Mouse (Mus musculus) testis, adult 2 months (tissue): ENCODE measurements around the gene Tnrc6b. TPM values are rescaled to one million over a fixed set of nuclear protein-coding genes. Genes with fewer than 3 reads are reported as not detected.

ENCODE experiments used
- H3K27ac ChIP-seq: fragments of 200-500 bp; 2 replicates; pipeline ENCODE4 v1.5.1; 2012; ENCODE audit warnings: low read depth, low read length; ENCODE audit not compliant: control insufficient read depth, insufficient read depth
- H3K27me3 ChIP-seq: fragments of 200-500 bp; 2 replicates; pipeline ENCODE4 v1.6.1; 2012; ENCODE audit warnings: mild to moderate bottlenecking, low read length, moderate library complexity; ENCODE audit not compliant: control insufficient read depth, insufficient read depth
- H3K36me3 ChIP-seq: fragments of 200-500 bp; 2 replicates; pipeline ENCODE4 v1.6.1; 2012; ENCODE audit warnings: mild to moderate bottlenecking, low read length; ENCODE audit not compliant: control insufficient read depth, insufficient read depth
- H3K4me1 ChIP-seq: fragments of 200-500 bp; 2 replicates; pipeline ENCODE4 v1.6.1; 2012; ENCODE audit warnings: low read length; ENCODE audit not compliant: control insufficient read depth, insufficient read depth
- H3K4me3 ChIP-seq: fragments of 200-500 bp; 2 replicates; pipeline ENCODE4 v1.5.1; 2012; ENCODE audit warnings: low read depth, mild to moderate bottlenecking, low read length, moderate library complexity, mixed read lengths; ENCODE audit not compliant: control insufficient read depth
- CTCF ChIP-seq: fragments of 200-500 bp; IDR thresholded peaks from 2 replicates; pipeline ENCODE4 v1.5.1; 2012; ENCODE audit warnings: low read depth, mild to moderate bottlenecking, inconsistent platforms, low read length, moderate library complexity; ENCODE audit not compliant: control insufficient read depth, insufficient read depth, insufficient replicate concordance
- POLR2A ChIP-seq: fragments of 200-500 bp; IDR thresholded peaks from 2 replicates; pipeline ENCODE4 v1.6.1; 2012; ENCODE audit warnings: low read depth, mild to moderate bottlenecking, inconsistent platforms, low read length, moderate library complexity; ENCODE audit not compliant: control insufficient read depth
- polyA plus RNA-seq: library from polyadenylated mRNA; depleted of rRNA; stranded (reverse); fragments of >200 nt; gene quantifications from 2 replicates; pipeline ENCODE4 v1.2.3, GENCODE M21; 2012

The Tnrc6b gene
- polyA plus RNA-seq, 1 experiment: 26.5 TPM

GRCm38 (mm10) chr15:80931345-80931960 is 220.3 kb downstream of the Tnrc6b start:
- H3K27ac ChIP-seq: no peak overlapping the region
- no peak overlapping the region for H3K4me3 ChIP-seq
- TF ChIP-seq POLR2A (no peak), CTCF (no peak)
- no peaks in the 10 kb centered on the region for H3K4me1 ChIP-seq
- no peaks in the 10 kb centered on the region for H3K27me3 ChIP-seq
- H3K36me3 ChIP-seq: no peaks in the 10 kb centered on the region

- TF ChIP-seq CTCF: no peak
- no peak for TF ChIP-seq POLR2A
- H3K27ac ChIP-seq: no peak overlapping the region
- no peaks in the 10 kb centered on the region for H3K36me3 ChIP-seq
- H3K4me3 ChIP-seq: no peak overlapping the region
- no peaks in the 10 kb centered on the region; the same call in 1 of the 2 replicates for H3K4me1 ChIP-seq
- H3K27me3 ChIP-seq: no peaks in the 10 kb centered on the region
Observed at GRCm38 (mm10) chr15:80934841-80935240, 223.7 kb downstream of the Tnrc6b start.

GRCm38 (mm10) chr15:80936686-80937085 is 225.6 kb downstream of the Tnrc6b start:
- Histone ChIP-seq H3K27ac (no peak overlapping the region), H3K27me3 (no peaks in the 10 kb centered on the region), H3K4me3 (no peak overlapping the region), H3K4me1 (no peaks in the 10 kb centered on the region; the same call in 1 of the 2 replicates), H3K36me3 (no peaks in the 10 kb centered on the region)
- TF ChIP-seq POLR2A (no peak), CTCF (no peak)

- H3K36me3 ChIP-seq: no peaks in the 10 kb centered on the region
- no peaks in the 10 kb centered on the region for H3K27me3 ChIP-seq
- no peak for TF ChIP-seq CTCF
- no peak for TF ChIP-seq POLR2A
- no peak overlapping the region for H3K27ac ChIP-seq
- no peaks in the 10 kb centered on the region; the same call in 1 of the 2 replicates for H3K4me1 ChIP-seq
- H3K4me3 ChIP-seq: no peak overlapping the region
Observed at GRCm38 (mm10) chr15:80938615-80939014, 227.5 kb downstream of the Tnrc6b start.

GRCm38 (mm10) chr15:80939401-80939800 is 228.3 kb downstream of the Tnrc6b start:
- Histone ChIP-seq H3K4me1 (no peaks in the 10 kb centered on the region; the same call in 1 of the 2 replicates), H3K36me3 (no peaks in the 10 kb centered on the region), H3K27me3 (no peaks in the 10 kb centered on the region), H3K27ac (no peak overlapping the region), H3K4me3 (no peak overlapping the region)
- TF ChIP-seq CTCF (no peak), POLR2A (no peak)

GRCm38 (mm10) chr15:80941468-80942040 is 230.4 kb downstream of the Tnrc6b start:
- no peak overlapping the region for H3K4me3 ChIP-seq
- no peak overlapping the region for H3K27ac ChIP-seq
- H3K4me1 ChIP-seq: no peaks in the 10 kb centered on the region; the same call in 1 of the 2 replicates
- H3K27me3 ChIP-seq: no peaks in the 10 kb centered on the region
- no peaks in the 10 kb centered on the region for H3K36me3 ChIP-seq
- TF ChIP-seq CTCF: no peak
- TF ChIP-seq POLR2A: no peak

- H3K36me3 ChIP-seq: no peaks in the 10 kb centered on the region
- no peak overlapping the region for H3K27ac ChIP-seq
- no peaks in the 10 kb centered on the region for H3K27me3 ChIP-seq
- peaks cover 4% of the 10 kb centered on the region for H3K4me1 ChIP-seq
- no peak overlapping the region for H3K4me3 ChIP-seq
- TF ChIP-seq POLR2A: no peak
- TF ChIP-seq CTCF: peak; percentile 30; the same call in 1 of the 2 replicates
Observed at GRCm38 (mm10) chr15:80945851-80946250, 234.7 kb downstream of the Tnrc6b start.
